Mouse (Mus musculus) testis, adult 2 months (tissue): ENCODE measurements around the gene Adgrg2.

ENCODE experiments used
- CTCF ChIP-seq: fragments of 200-500 bp; IDR thresholded peaks from 2 replicates; pipeline ENCODE4 v1.5.1; 2012; ENCODE audit warnings: low read depth, mild to moderate bottlenecking, inconsistent platforms, low read length, moderate library complexity; ENCODE audit not compliant: control insufficient read depth, insufficient read depth, insufficient replicate concordance
- POLR2A ChIP-seq: fragments of 200-500 bp; IDR thresholded peaks from 2 replicates; pipeline ENCODE4 v1.6.1; 2012; ENCODE audit warnings: low read depth, mild to moderate bottlenecking, inconsistent platforms, low read length, moderate library complexity; ENCODE audit not compliant: control insufficient read depth

DNA sequence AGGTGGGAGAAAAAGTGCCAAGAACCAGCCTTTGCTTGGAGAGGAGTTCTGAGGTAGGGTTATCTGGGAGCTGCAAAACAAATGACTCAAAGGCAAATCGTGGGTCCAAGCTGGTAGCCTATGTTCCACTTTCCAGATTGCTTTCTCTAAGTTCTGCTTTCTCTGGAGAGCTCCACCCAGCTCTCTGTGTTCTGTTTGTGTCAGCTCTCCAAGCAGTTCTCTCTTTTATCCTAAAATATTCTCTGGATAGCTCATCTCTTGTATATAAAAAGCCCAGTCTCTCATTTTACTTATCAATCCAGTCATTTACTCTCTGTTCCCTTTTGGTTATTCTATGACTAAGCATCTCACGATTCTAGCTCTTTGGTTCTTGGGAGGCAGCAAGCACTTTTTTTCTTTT lies 119.7 kb downstream of the Adgrg2 start:
- TF ChIP-seq CTCF (no peak), POLR2A (no peak)
